15 mouse cellular contexts compared by ENCODE assay signal in the genomic region with DNA sequence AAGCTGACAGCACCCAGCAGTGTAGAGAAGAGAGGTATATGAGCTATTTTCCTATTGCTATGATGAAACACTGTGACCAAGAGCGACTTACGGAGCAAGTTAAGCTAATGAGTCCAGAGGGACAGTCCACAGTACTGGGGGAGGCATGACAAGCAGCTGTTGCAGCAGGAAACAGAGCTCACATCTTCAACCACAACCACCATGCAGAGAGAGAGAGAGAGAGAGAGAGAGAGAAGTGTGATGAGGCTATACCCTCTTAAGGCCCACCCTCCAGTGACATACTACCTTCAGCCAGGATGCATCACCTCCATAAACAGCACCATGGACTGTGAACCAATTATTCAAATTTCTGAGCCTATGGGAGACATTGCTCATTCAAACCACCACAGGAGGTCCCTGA.
"Had no signal": no experiment of that assay in that cellular context is flagged by ENCODE, and none has a peak within 500 bp of the region (broad histone marks: within the 10 kb centered on the region; RNA-seq: fewer than 3 reads in every experiment).

No protein-coding gene starts in this region.

- H3K27ac ChIP-seq: macrophage; midbrain, embryonic 10.5 days; midbrain, embryonic 12.5 days; neural tube, embryonic 12.5 days; stomach, embryonic 15.5 days; stomach, postnatal 0 days had no signal

- H3K4me1 ChIP-seq: midbrain, embryonic 10.5 days; midbrain, embryonic 12.5 days; neural tube, embryonic 12.5 days; stomach, embryonic 15.5 days had no signal

- H3K4me3 ChIP-seq: midbrain, embryonic 10.5 days; midbrain, embryonic 12.5 days; neural tube, embryonic 12.5 days; stomach, embryonic 15.5 days had no signal

- ATAC-seq: midbrain, embryonic 16.5 days had no signal

- H3K36me3 ChIP-seq: midbrain, embryonic 10.5 days; midbrain, embryonic 12.5 days; neural tube, embryonic 12.5 days; stomach, embryonic 15.5 days had no signal

- H3K9me3 ChIP-seq: midbrain, embryonic 10.5 days; midbrain, embryonic 12.5 days; neural tube, embryonic 12.5 days; stomach, embryonic 15.5 days had no signal

- H3K27me3 ChIP-seq: midbrain, embryonic 12.5 days; neural tube, embryonic 12.5 days; stomach, embryonic 15.5 days had no signal

- DNase-seq: lung, adult 18-20 months; lung, embryonic 14.5 days; lung, postnatal 10 days; midbrain, embryonic 14.5 days; right cerebral cortex, postnatal 14 days; thymus, adult 2 months; thymus, postnatal 25 days; thymus, postnatal 4 days had no signal

- H3K4me2 ChIP-seq: lung, embryonic 14.5 days; midbrain, embryonic 12.5 days; neural tube, embryonic 12.5 days; stomach, embryonic 15.5 days had no signal

- H3K9ac ChIP-seq: lung, embryonic 14.5 days; midbrain, embryonic 12.5 days; neural tube, embryonic 12.5 days; stomach, embryonic 15.5 days had no signal
